Mouse (Mus musculus) erythroblast, embryonic 14.5 days (primary cell): ENCODE data around the gene Gm11492.

Experiments used
- GATA1 ChIP-seq: IDR thresholded peaks from 2 replicates; pipeline ENCODE4 v1.6.1; 2012; ENCODE audit warnings: low read length, inconsistent platforms, mixed read lengths
- TAL1 ChIP-seq: IDR thresholded peaks from 3 replicates; pipeline ENCODE4 v1.6.1; 2012; ENCODE audit warnings: low read length, inconsistent platforms, mixed read lengths

GRCm38 (mm10) chr11:87615551-87615950 is 49.1 kb downstream of the Gm11492 start:
- TF ChIP-seq GATA1 (no peak), TAL1 (no peak)
